Mouse (Mus musculus): Measurements from ENCODE around the gene Btn2a2. TPM values are rescaled to one million over a fixed set of nuclear protein-coding genes. Genes with fewer than 3 reads are reported as not detected.

Btn2a2 gene
- polyA plus RNA-seq, 1 experiment from 2014 or later, result 0.13 TPM

- Histone ChIP-seq H3K27ac (no peak overlapping the region), H3K9ac (replicated peaks) (no peak overlapping the region), H3K4me3 (replicated peaks) (no peak overlapping the region), H3K4me1 (replicated peaks) (peaks cover 32% of the 10 kb centered on the region), H3K36me3 (no peaks in the 10 kb centered on the region), H3K27me3 (no peaks in the 10 kb centered on the region), H3K9me3 (no peaks in the 10 kb centered on the region), H3K4me2 (replicated peaks) (no peak overlapping the region)
- no peak for ATAC-seq
- 49% methylated on average over 16 of the region's 16 CpGs for WGBS
These were observed 60.3 kb downstream of the Btn2a2 start for GRCm38 (mm10) chr13:23428166-23428993.

Small RNA genes within 50 kb of the gene (microRNA-seq; reads per million reads assigned to microRNA genes)
- not detected for gene Gm44297
- not detected for gene n-TStga1

Other genes with a start within 250 kb of the Btn2a2 start
- gene Vmn1r223, start 241.7 kb downstream of the Btn2a2 start, polyA plus RNA-seq (2015; fragmentation: Nextera tagmentation; extraction: Ambion mirVana), result not detected in 2 replicates
- 56.3 and 58.9 TPM in 2 replicates for gene Zfp322a, start 119.6 kb downstream of the Btn2a2 start, polyA plus RNA-seq (2015; fragmentation: Nextera tagmentation; extraction: Ambion mirVana)
- 10.8 TPM in 2 replicates for gene Abt1, start 65.0 kb downstream of the Btn2a2 start, polyA plus RNA-seq (2015; fragmentation: Nextera tagmentation; extraction: Ambion mirVana)
- gene Btn1a1, start 23.0 kb downstream of the Btn2a2 start, polyA plus RNA-seq (2015; fragmentation: Nextera tagmentation; extraction: Ambion mirVana), result 0.04 and 0.13 TPM in 2 replicates
- gene Hist1h4h, start 42.2 kb upstream of the Btn2a2 start, polyA plus RNA-seq (2015; fragmentation: Nextera tagmentation; extraction: Ambion mirVana), result 6.4 and 7.4 TPM in 2 replicates
- gene Hist1h2af, start 45.0 kb upstream of the Btn2a2 start, polyA plus RNA-seq (2015; fragmentation: Nextera tagmentation; extraction: Ambion mirVana), result 1.3 and 3.0 TPM in 2 replicates
- gene Hist1h3g, start 46.6 kb upstream of the Btn2a2 start, polyA plus RNA-seq (2015; fragmentation: Nextera tagmentation; extraction: Ambion mirVana), result 3.1 and 5.3 TPM in 2 replicates
- 0.31 and 0.35 TPM in 2 replicates for gene Hist1h2bh, start 54.5 kb upstream of the Btn2a2 start, polyA plus RNA-seq (2015; fragmentation: Nextera tagmentation; extraction: Ambion mirVana)
- 0.75 and 0.84 TPM in 2 replicates for gene Hist1h3f, start 55.2 kb upstream of the Btn2a2 start, polyA plus RNA-seq (2015; fragmentation: Nextera tagmentation; extraction: Ambion mirVana)
- gene Hist1h4f, start 62.8 kb upstream of the Btn2a2 start, polyA plus RNA-seq (2015; fragmentation: Nextera tagmentation; extraction: Ambion mirVana), result not detected in 2 replicates
- 0.23 and 0.24 TPM in 2 replicates for gene Hist1h1d, start 64.4 kb upstream of the Btn2a2 start, polyA plus RNA-seq (2015; fragmentation: Nextera tagmentation; extraction: Ambion mirVana)
- 3.1 and 4.7 TPM in 2 replicates for gene Hist1h3e, start 73.5 kb upstream of the Btn2a2 start, polyA plus RNA-seq (2015; fragmentation: Nextera tagmentation; extraction: Ambion mirVana)
- 51.6 and 53.6 TPM in 2 replicates for gene Hist1h2ae, start 82.4 kb upstream of the Btn2a2 start, polyA plus RNA-seq (2015; fragmentation: Nextera tagmentation; extraction: Ambion mirVana)
- gene Hist1h2bg, start 82.5 kb upstream of the Btn2a2 start, polyA plus RNA-seq (2015; fragmentation: Nextera tagmentation; extraction: Ambion mirVana), result 4.1 and 7.5 TPM in 2 replicates
- 3.3 and 4.5 TPM in 2 replicates for gene Hist1h2bf, start 85.3 kb upstream of the Btn2a2 start, polyA plus RNA-seq (2015; fragmentation: Nextera tagmentation; extraction: Ambion mirVana)
- gene Hist1h2ad, start 85.5 kb upstream of the Btn2a2 start, polyA plus RNA-seq (2015; fragmentation: Nextera tagmentation; extraction: Ambion mirVana), result 0.93 and 1.7 TPM in 2 replicates
- gene Hist1h3d, start 86.9 kb upstream of the Btn2a2 start, polyA plus RNA-seq (2015; fragmentation: Nextera tagmentation; extraction: Ambion mirVana), result 2.1 and 3.1 TPM in 2 replicates
- 74.3 and 84.0 TPM in 2 replicates for gene Hist1h4d, start 92.7 kb upstream of the Btn2a2 start, polyA plus RNA-seq (2015; fragmentation: Nextera tagmentation; extraction: Ambion mirVana)
- 1.4 and 2.0 TPM in 2 replicates for gene Hist1h2be, start 132.3 kb upstream of the Btn2a2 start, polyA plus RNA-seq (2015; fragmentation: Nextera tagmentation; extraction: Ambion mirVana)
- gene Hist1h1e, start 133.7 kb upstream of the Btn2a2 start, polyA plus RNA-seq (2015; fragmentation: Nextera tagmentation; extraction: Ambion mirVana), result 12.6 and 15.0 TPM in 2 replicates
- gene Hist1h2ac, start 195.1 kb upstream of the Btn2a2 start, polyA plus RNA-seq (2015; fragmentation: Nextera tagmentation; extraction: Ambion mirVana), result 0.69 and 1.1 TPM in 2 replicates
- gene Hist1h2bc, start 195.3 kb upstream of the Btn2a2 start, polyA plus RNA-seq (2015; fragmentation: Nextera tagmentation; extraction: Ambion mirVana), result 22.2 and 24.4 TPM in 2 replicates
- gene Hist1h1t, start 207.0 kb upstream of the Btn2a2 start, polyA plus RNA-seq (2015; fragmentation: Nextera tagmentation; extraction: Ambion mirVana), result not detected in 2 replicates
- 5.1 and 5.8 TPM in 2 replicates for gene Hist1h4c, start 209.6 kb upstream of the Btn2a2 start, polyA plus RNA-seq (2015; fragmentation: Nextera tagmentation; extraction: Ambion mirVana)
- 2.0 and 2.7 TPM in 2 replicates for gene Hfe, start 222.0 kb upstream of the Btn2a2 start, polyA plus RNA-seq (2015; fragmentation: Nextera tagmentation; extraction: Ambion mirVana)
- 9.8 and 11.1 TPM in 2 replicates for gene Hist1h1c, start 250.0 kb upstream of the Btn2a2 start, polyA plus RNA-seq (2015; fragmentation: Nextera tagmentation; extraction: Ambion mirVana)

Data from midbrain, embryonic 13.5 days (tissue).